Mouse (Mus musculus) MEL (cell line): ENCODE data around the gene Rnase4.

Experiments
- CTCF ChIP-seq, 3 experiments: IDR thresholded peaks in 2 of 3; conservative IDR thresholded peaks in 1 of 3; 2 replicates each; pipeline ENCODE4 v1.5.1; 2011 to 2012; ENCODE audit warnings: low read length in 3 of 3, low read depth in 2 of 3, mild to moderate bottlenecking in 2 of 3, improper control_type of control experiment in 1 of 3, inconsistent platforms in 1 of 3, mixed read lengths in 1 of 3, moderate library complexity in 1 of 3; ENCODE audit not compliant: control insufficient read depth in 1 of 3, insufficient read depth in 1 of 3, poor library complexity in 1 of 3, severe bottlenecking in 1 of 3
- EP300 ChIP-seq, 2 experiments: IDR thresholded peaks; 2 replicates each; pipeline ENCODE4 v1.6.1; 2011; ENCODE audit warnings: improper control_type of control experiment in 2 of 2, low read length in 2 of 2, low read depth in 1 of 2, mild to moderate bottlenecking in 1 of 2
- GABPA ChIP-seq: IDR thresholded peaks from 2 replicates; pipeline ENCODE4 v1.6.1; 2012; ENCODE audit warnings: low read depth, mild to moderate bottlenecking, inconsistent platforms, low read length, improper control_type of control experiment, moderate library complexity
- HCFC1 ChIP-seq: IDR thresholded peaks from 2 replicates; pipeline ENCODE4 v1.6.1; 2012; ENCODE audit warnings: low read depth, mild to moderate bottlenecking, inconsistent platforms, low read length, improper control_type of control experiment, moderate library complexity
- MYC ChIP-seq: IDR thresholded peaks from 2 replicates; pipeline ENCODE4 v1.6.1; 2011; ENCODE audit warnings: low read depth, mild to moderate bottlenecking, low read length, improper control_type of control experiment, moderate library complexity
- NRF1 ChIP-seq: IDR thresholded peaks from 2 replicates; pipeline ENCODE4 v1.6.1; 2014; ENCODE audit warnings: low read depth, mild to moderate bottlenecking, inconsistent platforms, low read length, improper control_type of control experiment, moderate library complexity; ENCODE audit not compliant: poor library complexity, insufficient read depth, severe bottlenecking
- ZNF384 ChIP-seq: IDR thresholded peaks from 2 replicates; pipeline ENCODE4 v1.6.1; 2012; ENCODE audit warnings: low read depth, mild to moderate bottlenecking, inconsistent platforms, low read length, improper control_type of control experiment

- TF ChIP-seq HCFC1 (no peak), EP300 (IDR thresholded peaks at IDR 0.05; ENCODE audit: low read depth in 1 of 2, low read length in 2 of 2) (no peak), ZNF384 (no peak), CTCF (IDR thresholded peaks at IDR 0.05 in 2 of 3, conservative IDR thresholded peaks at IDR 0.05 in 1 of 3; ENCODE audit: control insufficient read depth in 1 of 3, insufficient read depth in 1 of 3, low read depth in 2 of 3, low read length in 3 of 3, poor library complexity in 1 of 3, severe bottlenecking in 1 of 3) (no peak), NRF1 (no peak), MYC (no peak), GABPA (no peak)
Observed at GRCm38 (mm10) chr14:51088970-51089673, 1.8 kb upstream of the Rnase4 start.
